Mouse (Mus musculus): Measurements from ENCODE around the gene Atp5k. TPM values are rescaled to one million over a fixed set of nuclear protein-coding genes. Genes with fewer than 3 reads are reported as not detected.
A peak's percentile ranks its signal among the peaks of the same experiment; 100 is the strongest.

The Atp5k gene
- total RNA-seq, 2 experiments from 2014 or later = 786 to 795 TPM

- DNase-seq = no peak
Observed at GRCm38 (mm10) chr5:108431196-108431595, 3.1 kb downstream of the Atp5k start.

DNA sequence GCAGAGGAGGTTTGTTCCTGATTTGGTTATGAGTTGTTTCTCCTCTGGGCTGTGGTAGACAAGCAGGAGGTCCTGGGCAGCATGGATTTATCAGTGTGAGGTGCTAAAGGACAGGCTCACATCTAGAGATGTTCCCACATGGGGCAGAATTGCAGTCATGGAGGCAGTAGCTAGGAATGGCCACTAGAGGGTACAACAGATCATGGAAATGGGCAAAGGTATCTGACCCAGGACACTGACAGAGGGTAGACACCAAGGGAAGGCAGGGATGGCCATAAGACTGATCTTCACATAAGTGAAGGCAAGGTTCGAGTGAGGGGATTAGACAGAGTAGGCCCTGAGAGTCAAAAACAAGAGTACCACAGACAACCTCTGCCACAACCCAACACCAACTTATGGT, 7.1 kb downstream of the Atp5k start:
- peak; percentile 69 for DNase-seq

- DNase-seq = no peak
Observed at GRCm38 (mm10) chr5:108423427-108423826, 10.8 kb downstream of the Atp5k start.

DNA sequence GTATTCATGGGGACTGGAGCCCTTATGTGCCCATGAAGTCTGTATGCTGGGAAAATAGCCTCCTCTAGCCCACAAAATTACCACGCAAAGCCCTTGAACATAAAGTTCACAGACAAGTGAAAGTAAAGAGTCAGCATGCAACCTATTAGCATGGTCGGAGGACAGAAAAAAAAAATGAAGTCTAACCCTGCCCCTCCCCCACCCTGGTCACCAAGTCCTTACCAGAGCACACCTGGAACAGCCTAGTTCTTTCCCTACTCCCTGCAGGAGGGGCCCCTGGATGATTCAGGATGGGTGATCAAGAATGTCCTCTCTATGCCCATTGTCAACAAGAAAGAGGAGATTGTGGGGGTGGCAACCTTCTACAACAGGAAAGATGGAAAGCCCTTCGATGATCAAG, 11.5 kb downstream of the Atp5k start:
- no peak for DNase-seq

DNA sequence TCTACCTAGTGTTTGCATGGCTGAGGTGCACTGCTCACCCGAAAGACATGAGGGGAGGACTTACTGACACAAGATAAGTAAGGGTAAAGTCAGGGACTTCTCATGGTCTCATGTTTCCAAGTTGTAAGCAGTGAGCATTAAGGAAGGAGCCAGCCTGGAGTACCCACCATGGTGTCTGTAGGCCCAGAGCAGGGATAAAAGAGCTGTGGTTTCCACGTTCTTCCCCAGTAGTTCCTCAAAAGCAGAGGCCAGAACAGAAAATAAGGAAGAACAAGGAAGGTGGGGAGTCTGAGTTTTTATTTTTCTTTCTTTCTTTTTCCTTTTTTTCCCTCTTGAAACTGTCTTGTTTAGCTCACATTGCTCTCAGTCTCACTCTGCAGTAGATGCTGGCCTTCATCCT, 19.5 kb downstream of the Atp5k start:
- DNase-seq = no peak

DNA sequence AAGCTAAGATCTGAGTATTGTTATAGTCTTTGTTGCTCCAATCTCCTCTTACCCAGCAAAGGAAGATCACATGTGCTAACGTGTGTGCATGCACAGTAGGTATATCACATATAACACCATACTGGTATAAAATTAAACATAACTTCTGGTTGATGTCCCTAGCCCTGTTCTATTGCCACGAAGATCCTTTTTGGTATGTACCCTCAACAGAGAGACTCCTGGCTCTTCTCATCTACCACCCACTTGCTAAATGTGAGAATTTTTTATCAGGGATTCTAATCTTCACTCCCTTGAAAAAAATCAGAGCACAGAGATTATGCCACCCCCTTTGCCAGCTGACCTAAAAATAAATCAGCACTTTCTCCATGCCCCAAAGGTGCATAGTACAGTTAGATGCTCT, 27.3 kb downstream of the Atp5k start:
- DNase-seq = no peak

DNA sequence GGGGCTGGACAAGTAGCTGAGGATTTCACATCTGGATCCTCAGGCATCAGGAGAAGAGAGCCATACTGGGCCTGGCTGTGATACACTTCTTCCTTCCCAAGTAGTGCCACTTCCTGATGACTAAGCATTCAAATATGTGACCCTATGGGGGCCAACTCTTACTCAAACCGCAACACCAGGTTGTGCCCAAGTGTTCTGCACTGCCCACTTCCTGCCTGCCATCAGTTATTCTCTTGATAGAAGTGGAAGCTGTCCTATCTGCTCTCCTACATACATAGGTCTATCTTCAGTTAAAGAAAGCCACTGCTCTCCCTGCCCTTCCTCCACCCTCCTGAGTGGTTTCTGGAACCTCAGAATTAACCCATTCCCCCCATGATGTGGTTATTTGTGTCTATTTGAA, 28.8 kb downstream of the Atp5k start:
- no peak for DNase-seq

DNA sequence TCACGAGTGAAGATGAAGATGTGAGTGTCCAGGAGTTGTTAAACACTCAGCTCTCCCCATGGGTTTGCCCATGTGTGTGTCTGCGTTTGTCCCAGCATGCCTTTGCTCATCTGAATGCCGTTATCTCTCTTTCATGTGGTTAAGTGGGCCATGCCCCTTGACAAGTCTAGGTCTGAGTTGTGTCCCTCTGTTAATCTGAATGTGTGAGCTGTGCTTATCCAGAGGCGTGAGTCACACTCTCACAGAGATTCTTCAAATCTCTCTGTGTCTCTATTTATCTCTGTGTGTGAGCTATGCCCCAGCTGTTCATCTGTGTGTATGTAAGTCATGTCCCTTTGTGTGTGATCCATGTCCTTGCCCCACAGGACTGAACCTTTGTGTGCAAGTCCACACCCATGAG, 30.8 kb downstream of the Atp5k start:
- no peak for DNase-seq

DNA sequence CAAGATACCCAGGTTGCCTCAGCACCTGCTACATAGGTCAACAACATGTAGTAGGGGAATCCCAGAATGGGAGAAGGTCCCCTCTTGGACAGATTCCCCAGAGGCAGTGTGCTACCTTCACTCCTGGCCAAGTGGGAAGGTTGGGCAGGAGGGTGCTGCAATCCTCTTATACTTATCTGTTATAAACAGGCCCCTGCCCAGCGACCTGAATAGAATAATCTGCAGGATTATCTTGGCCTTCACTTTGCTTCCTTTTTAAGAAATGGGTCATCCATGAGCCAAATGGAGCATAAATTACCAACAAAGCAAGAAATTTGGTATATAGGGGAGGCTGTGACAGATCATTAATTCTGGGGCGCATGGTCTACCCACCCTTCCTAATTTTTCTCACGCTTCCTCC, 44.5 kb downstream of the Atp5k start:
- DNase-seq = no peak

DNA sequence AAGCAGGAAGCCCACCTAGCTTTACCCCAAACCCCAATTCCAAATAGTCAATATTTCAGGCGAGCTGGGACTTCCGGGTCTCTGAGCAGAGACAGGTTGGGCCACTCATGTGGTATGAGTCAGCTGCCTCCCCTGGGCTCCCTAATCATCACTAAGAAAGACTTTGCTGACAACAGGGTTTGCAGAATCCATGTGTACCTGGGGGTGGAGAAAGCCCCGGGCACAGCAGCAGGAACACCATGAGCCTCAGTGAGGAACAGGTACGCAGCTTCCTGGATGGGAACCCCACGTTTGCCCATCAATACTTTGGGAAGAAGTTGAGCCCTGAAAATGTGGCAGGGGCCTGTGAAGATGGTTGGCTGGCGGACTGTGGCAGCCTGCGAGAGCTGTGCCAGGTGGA, 46.0 kb downstream of the Atp5k start, which contains the start of gene Pde6b:
Pde6b (plus strand) TSS at position 191 of the 400 bp plus-strand sequence.
- no peak for DNase-seq

DNA sequence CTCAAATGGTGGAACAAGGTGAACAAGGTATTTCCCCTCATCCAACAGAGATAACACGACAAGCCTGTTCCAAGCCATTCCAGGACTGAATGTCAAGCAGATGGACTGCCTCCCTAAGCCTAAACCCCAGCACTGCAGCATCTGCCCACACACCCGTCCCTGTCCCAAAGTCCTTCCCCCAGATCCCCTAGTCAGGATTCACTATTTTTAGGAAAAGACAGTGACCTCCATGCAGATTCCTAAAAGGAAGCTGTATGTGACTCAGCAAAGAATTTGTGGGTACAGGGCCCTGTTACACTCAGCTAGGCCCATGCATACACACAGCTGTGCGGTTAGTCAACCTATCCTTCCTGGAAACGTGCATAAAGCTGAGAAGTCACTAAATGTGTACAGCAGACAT, 47.8 kb downstream of the Atp5k start:
- no peak for DNase-seq

GRCm38 (mm10) chr5:108385632-108386031, 48.6 kb downstream of the Atp5k start:
- no peak for DNase-seq

Other genes with a start within 250 kb of the Atp5k start
- 10 to 100 TPM; 30.4 to 30.7 TPM for gene Dr1, start 165.6 kb downstream of the Atp5k start, total RNA-seq (2021)
- gene Pigg, start 121.8 kb downstream of the Atp5k start, total RNA-seq (2021) = 1 to 10 TPM; 7.8 to 9.5 TPM
- under 1 TPM; 0.45 to 0.82 TPM for gene Gm42517, start 66.5 kb downstream of the Atp5k start, total RNA-seq (2021)
- not detected for gene Pde6b, start 46.1 kb downstream of the Atp5k start, total RNA-seq (2021)
- 1 to 10 TPM; 1.1 to 1.9 TPM for gene Mfsd7a, start 14.4 kb upstream of the Atp5k start, total RNA-seq (2021)
- gene Pcgf3, start 26.8 kb upstream of the Atp5k start, total RNA-seq (2021) = 10 to 100 TPM; 42.6 to 49.1 TPM
- gene Cplx1, start 115.6 kb upstream of the Atp5k start, total RNA-seq (2021) = 10 to 100 TPM in 1 of 2 experiments, 1 to 10 TPM in 1; 7.1 to 13.8 TPM
- gene Gak, start 195.3 kb upstream of the Atp5k start, total RNA-seq (2021) = 10 to 100 TPM; 65.8 to 74.6 TPM
- gene Tmem175, start 195.3 kb upstream of the Atp5k start, total RNA-seq (2021) = 10 to 100 TPM; 20.3 to 22.8 TPM
- gene Idua, start 225.9 kb upstream of the Atp5k start, total RNA-seq (2021) = 10 to 100 TPM in 1 of 2 experiments, 1 to 10 TPM in 1; 9.0 to 15.2 TPM
- 10 to 100 TPM; 16.7 to 23.7 TPM for gene Dgkq, start 235.2 kb upstream of the Atp5k start, total RNA-seq (2021)
- gene Slc26a1, start 241.1 kb upstream of the Atp5k start, total RNA-seq (2021) = 10 to 100 TPM in 1 of 2 experiments, 1 to 10 TPM in 1; 5.7 to 11.4 TPM

All from adrenal gland, postnatal 10 days (tissue).